Mouse (Mus musculus) frontal cortex, postnatal 14 days (tissue): ENCODE results near the gene Gucy2d.

Experiments used
- DNase-seq, 2 experiments: peaks; one replicate each; pipeline ENCODE4 v3.0.0; 2022; ENCODE audit warnings: low spot score in 2 of 2

The Gucy2d gene

DNA sequence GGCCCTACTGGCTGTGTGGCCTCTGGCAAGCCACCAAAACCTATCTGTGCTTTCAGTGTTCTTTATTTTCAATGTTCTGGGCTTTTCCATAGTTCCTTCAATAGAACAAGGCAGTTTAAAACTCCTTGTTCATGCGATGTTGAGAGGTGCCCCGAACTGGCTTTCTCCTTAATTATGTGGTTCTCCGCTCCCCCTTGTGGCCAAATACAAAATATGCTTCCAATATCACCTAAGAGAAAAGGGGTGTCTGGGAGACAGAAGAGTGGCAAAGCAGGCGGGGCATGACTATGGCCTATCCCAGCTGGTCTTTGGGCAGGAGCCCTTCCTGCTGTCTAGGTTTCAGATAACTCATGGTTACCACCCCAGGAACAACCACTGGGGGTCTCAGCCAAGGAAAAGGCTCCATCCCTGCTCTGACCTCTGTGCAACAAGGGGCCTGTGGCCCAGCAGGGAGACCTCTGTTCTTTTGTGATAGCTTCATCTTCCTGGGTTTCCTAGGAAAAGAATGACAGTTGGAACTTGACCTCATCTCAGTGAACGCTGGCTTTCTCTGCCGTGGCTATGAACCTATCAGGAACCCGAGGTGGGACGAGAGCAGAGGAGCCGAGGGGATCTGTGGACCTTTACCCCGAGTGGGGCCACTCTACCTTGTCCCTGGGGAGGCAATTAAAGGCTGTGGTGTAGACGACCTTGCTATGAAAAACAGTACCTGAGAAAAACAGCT lies 7.5 kb downstream of the Gucy2d start:
- no peak for DNase-seq

DNA sequence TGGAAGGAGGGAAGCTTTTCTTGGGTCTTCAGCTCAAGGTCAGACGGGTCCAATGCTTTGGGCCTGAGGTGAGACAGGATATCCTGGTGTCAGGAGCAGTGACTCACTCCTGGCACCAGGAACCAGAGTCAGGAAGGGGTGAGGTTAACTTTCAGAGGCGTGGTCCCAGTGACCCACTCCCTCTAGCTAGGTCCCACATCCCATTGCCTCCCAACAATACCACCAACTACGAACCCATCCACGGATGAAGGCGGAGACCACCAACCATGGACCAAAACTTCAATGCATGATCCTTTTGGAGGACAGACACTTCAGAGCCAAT lies 8.1 kb downstream of the Gucy2d start:
- no peak for DNase-seq

DNA sequence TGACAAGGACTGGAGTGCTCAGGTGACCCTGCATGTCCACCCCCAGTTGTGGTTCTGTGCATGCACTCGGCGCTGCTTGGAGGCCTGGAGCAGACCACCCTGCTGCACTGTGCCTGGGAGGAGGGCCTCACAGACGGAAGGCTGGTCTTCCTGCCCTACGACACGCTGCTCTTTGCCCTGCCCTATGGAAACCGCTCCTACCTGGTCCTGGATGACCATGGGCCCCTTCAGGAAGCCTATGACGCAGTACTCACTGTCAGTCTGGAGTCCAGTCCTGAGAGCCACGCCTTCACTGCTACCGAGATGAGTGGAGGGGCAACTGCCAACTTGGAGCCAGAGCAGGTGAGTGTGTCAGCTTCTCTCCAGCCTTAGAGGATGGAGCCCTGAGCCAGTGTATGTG lies 9.5 kb downstream of the Gucy2d start:
- no peak for DNase-seq

DNA sequence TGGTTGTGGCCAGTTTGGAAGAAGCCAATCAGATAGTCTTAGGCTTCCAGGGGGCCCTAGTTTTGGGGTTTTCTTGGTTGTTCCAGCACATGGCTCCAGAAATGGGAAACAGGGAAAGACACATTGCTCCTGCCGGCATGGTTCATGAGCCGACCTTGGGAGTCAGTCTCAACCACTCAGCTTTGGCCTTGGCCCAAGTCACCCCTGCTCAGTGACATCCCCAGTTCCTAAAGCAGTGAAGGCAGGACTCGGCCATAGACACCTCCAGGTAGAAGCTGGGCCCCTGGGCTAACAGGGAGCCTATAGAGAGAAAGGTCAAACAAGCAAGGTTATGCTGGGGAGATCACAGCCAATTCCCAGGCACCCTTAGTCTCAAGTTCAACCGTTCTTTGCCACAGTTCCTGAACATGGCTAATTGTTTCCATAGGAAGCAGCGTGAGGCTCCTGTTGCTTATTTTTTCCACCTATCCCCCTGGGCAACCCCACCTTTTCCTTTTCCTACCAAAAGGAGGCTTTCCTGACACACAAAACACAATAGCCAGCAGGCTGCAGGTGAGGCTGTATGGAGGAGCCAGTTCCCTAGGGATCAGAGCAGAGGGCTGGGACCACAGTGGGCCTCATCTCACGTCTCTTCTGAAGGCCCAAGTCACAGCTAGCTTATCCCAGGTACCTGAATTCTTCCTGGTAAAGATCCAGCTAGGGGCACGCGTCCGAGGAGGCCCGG lies 14.3 kb downstream of the Gucy2d start:
- no peak for DNase-seq

DNA sequence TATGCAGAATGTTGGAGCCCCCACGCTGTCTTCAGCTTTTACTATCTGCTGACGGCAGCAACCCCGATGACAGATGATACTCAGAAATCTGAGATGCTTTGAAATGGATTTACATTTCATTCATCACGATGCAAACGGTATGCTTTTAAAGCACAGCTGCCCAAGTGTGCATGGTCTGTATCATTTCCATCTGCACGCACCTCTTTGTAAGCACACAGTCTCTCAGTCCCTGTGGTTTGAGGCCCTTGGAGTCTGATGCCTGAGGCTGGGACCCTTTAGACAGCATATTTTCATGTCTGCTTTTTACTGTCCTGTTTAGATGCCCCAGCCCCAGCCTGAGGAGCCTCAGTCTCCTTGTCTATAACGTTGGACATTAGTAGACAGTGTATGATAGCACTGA lies 20.1 kb downstream of the Gucy2d start:
- DNase-seq, result no peak

DNA sequence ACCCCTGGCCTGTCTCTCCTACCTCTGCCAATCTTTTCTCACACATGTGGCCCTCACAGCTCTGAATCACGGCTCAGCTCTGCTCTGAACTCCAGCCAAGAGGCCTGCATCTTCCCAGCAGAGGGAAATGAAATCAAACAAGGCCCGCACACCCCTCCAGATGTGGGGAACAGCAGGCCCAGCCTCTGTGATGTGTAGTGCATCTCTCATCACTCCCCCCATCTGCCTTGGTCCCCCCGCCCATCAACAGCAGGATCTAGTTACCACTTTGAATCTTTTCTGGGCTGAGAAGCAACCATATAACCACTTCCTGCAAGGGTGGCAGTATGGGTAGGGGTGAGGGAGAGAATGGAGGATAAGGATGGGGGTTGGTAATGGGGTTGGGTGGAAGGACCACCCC lies 28.9 kb downstream of the Gucy2d start:
- no peak for DNase-seq

DNA sequence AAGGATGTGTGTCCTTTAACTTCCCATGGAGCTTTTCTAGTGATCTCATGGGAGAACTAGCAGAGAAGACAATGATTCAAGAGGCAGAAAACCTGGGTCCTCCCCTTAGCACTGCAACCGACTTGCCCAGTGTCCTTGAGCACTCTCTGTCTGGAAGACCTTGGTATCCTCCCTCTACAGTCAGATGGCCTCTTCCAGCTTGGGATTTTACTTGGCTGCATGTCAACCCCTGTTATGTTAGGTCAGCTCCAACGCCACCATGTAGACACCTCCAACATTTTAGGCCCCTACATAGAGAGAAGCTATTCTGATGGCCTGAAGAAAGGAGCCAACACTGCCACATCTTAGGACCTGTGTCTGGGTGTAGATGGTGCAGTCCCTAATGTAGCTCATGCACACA lies 32.3 kb downstream of the Gucy2d start:
- no peak for DNase-seq

DNA sequence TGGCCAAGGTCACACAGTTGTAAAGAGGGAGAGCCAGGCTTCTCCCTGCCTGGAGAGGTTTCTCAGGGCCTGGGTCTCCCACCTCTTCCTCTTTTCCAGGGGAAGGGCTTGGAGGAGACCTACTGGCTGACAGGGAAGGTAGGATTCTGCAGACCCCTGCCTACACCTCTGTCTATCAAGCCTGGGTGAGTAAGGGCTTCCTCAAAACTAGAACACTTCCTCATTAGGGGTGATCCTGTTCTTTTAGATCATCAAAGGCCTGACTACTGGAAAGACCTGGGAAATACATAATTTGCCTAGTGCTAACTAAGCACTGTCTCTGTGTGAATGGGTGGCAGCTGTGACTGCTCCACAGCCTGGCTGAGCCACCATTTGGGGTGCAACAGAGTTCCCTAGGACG lies 34.3 kb downstream of the Gucy2d start:
- no peak for DNase-seq

DNA sequence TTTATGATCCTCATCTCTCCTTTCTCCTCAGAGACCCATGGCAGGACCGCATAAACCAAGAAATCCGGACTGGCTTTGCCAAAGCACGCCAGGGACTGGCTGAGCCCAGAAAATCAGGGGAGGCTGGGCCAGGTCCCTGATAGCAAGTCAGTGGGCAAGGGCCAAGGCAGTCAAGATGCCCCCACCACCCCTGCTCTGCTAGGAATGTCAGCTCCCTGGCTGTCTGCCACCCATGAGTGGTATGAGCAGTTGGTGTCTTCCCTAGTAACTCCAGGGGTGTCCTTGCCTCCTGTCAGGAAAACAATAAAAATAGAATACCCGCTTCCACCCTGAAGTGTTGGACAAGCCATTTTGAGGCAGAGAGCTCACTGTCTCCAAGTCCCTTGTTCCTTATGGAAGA lies 36.9 kb downstream of the Gucy2d start:
- no peak for DNase-seq

DNA sequence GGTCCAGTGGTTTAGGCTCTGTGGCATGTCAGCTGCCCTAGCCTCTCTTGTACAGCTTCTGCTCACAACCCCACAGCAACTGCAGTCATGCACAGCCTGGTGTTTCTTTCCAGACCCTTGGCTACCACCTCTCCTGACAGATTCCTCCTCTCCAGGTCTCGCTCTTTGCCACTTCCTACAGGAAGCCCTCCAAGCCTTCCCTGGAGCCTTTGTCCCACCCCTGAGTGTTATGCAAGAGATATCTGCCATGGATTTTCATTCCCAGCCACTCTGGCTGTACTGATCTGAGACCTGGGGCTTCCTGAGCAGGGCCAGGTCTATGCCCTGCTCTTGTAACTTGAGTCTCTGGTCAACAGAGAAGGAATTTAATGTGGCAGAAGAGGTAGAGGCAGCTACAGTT lies 40.3 kb downstream of the Gucy2d start:
- DNase-seq, result no peak

DNA sequence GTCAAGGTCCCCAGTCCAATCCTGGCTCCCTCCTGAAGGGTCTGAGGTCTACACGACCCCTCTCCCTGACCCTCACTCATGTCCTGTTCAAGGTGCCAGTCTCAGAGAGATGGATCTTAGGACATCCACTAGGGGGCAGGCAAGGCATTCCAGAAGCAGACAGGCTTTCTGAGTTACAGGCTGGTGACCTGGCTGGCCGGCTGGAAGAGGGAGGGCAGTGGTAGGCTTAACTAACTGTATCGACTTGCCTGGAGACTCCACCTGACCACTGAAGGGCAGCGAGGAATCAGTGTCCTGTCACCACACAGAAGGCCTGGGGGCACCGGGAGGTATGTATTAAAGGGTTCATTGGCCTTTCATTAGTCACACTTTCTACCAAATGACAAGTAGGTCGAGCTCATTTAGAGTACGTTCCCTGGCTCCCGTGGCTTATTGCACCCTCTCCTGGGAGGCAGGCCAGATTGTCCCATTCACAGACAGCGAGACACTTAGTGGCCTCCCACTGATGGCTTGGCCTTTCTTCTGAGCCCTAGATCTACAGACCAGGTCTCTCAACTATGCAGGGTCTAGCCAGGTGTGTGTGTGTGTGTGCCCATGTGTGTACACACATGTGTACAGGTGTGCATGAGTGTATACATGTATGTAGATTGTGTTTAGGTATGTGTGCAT lies 41.0 kb downstream of the Gucy2d start:
- peak; percentile 43 to 67 for DNase-seq

DNA sequence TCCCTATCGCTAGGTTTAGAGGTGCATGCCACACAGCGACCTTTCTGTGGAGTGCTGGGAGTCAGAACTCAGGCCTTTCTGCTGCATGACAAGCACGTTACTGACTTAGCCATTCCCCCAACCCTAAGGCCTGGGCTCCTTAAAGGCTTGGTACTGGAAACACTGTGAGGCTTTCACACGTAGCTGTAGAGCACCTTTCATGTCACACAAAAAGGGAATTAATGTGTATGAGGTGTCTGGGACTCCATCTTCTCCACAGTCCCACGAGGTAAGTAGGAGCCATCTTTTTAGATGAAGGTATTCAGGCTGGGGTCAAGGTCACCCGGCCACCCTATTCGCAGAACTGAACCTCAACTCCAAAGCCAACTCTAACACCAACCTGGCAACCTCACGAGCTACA lies 41.6 kb downstream of the Gucy2d start:
- no peak for DNase-seq

DNA sequence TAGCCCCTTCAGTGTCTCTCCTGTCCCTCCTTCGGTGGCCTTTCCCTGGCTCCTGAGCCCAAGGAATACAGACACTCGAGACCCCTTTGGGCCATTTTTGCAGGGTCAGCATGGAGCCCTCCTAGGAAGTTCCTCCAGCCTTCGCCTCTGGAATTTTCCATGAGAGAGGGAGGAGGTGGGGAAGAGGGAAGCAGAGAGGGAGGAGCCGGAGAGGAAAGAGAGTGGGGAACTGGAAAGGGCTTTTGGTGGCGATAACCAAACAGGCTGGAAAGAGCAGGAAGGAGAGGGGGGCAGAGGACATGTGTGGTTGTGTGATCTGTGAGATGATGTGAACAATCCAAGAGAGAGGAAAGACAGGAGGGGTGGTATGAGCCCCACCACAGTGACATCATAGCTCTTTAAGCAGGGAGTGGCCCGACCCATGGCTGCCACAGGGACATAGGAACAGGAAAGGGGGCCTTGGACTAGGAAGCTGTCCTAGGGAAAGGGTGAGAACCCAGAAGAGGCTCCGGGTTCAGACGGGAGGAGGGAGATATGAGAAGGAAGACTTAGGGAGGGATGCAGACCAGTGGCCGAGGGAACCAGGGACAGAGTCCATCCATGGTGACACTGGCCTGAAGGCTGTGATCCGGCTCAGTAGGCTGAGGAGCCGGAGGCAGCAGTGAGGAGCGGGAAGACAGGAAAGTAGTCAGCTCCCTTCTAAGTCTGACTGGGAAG lies 42.5 kb downstream of the Gucy2d start:
- DNase-seq, result no peak

DNA sequence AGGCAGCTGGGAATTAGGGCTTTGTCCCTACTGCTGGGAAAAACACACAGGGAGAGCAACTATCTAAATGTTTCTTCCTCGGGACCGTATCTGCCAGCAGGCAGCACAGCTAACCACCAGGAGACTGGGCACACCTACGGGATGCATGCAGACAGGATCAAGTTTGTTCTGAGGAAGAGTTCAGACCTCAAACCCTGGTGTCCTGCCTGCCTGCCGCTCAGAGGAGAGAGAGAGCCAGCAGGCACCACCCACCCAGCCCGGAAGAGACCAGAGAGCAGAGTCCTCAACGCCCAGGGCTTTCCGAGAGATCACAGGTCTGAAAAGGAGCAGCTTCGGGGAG lies 43.0 kb downstream of the Gucy2d start:
- DNase-seq, result no peak

DNA sequence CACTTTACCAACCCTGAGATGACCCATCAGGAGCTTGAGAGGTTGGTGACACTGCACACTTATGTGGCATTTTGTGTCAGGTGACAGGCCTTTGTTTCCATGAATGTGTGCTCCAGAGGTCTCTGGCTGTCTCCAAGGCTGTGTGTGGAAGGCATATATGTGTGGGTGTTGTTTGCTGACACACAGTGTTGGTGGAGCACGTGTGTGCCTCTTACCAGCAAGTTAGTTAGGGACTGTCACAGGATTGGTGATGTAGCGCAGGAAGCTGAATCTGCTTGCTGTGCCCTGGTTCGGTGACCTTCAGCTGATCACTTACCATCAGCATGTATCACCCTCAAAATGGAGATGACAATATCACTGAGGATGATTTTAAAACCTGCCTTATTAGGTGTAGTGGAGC lies 44.7 kb downstream of the Gucy2d start:
- no peak for DNase-seq

DNA sequence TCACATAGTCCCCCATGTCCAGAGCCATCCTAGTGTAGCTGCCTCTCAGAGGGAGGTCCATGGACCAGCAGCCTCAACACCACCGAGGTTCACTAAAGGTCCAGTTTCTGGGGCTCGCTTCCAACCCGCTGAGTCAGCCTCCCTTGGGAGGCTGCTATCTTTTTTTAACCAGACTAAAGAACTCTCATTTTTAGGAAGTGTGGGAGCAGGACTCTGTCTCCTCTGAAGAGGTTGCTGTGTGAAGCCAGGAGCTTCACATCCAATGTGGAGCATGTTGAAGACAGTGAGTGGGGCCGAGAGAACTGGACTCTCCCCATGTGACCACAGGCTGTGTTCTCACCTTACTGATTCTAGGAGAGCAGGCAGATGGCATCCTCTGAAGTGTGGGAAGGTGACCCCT lies 45.3 kb downstream of the Gucy2d start:
- DNase-seq, result no peak

DNA sequence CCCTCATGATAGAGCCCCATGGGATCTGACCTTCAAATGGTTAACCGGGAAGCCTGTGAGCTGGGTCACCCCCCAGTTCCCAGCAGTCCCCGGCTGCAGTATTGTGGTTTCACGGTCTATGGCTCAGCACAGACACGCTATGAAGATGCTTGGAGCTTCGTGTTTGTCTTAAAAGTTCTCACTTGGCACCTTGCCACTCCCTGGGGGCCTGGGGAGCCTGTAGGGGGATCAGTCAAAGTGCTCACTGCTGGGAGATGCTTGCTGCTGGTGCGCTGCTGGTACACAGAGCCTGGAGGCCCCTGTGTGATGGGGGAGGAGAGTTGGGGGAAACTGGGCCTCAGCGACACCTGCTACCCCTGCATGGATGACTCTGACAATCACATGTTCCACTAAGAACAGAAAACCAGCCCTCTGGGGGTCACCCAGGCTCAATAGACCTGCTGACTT lies 46.3 kb downstream of the Gucy2d start:
- DNase-seq, result no peak

DNA sequence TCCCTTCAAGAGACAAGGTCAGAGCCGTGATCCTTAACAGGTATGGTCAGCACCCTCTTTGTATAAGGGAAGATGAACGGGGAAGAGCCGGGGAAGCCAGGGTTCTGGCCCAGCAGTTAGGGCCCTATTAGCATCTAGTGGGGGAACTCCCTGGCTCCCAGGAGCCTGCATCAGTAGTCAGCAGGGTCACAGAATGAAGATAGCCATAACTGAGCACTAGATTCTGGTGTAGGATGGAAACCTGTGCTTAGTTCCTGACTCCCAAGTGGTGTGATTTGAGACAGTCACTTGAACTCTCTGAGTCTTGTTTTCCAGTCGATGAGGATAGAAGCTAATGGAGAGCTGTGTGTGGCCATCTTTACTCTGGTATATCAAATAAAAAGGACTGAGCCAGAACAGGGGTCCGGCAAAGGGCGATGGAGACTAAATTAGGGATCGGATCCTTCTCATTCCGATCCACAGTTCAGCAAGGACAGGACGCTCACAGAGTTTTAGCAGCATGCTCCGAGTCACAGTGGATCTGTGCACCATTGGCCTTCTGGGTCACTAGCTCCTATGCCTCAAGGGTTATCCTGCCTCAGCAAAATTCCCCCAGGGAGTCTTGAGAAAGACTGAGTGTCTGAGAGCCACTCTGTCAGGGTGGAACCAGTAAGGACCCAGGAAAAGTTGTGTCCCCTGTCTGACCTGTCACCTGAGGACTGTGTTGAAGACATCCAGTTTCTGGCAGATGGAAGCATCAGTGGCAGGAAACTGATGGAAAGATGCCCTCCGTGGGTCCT lies 47.2 kb downstream of the Gucy2d start:
- no peak for DNase-seq

DNA sequence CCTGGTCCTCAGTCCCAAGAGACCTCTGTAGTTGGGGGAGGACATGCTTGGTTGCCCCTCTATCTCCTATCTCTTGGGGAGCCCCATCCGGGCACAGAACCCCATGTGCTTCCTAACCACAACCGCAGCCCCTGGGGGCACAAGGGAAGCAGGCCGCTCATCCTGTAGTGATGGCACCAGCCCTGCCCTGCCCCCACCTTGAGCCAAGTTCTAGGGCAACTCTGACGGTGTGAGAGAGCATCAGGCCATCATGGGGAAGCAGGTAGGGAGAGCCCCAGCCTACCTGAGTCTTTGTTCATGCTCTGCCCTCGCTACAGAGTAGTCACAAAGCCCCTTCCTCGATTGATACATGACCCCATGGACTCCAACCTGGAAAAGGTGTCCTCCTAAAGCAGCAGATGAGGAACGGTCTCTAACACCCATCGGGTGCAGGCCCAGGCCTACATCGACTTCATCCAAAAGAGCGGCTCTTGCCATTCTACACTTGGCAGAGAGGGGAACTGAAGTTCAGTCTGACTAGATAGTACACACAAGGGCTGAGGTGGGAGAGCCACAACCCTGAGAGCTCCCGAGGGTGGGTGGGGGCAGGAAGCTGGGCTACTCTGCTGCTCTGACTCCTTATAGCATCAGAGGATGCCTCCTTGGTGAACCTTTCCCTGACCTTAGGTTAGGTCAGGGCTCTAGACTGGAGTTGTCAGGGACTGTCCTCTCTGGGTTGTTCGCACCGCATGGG lies 48.3 kb downstream of the Gucy2d start:
- DNase-seq, result no peak

DNA sequence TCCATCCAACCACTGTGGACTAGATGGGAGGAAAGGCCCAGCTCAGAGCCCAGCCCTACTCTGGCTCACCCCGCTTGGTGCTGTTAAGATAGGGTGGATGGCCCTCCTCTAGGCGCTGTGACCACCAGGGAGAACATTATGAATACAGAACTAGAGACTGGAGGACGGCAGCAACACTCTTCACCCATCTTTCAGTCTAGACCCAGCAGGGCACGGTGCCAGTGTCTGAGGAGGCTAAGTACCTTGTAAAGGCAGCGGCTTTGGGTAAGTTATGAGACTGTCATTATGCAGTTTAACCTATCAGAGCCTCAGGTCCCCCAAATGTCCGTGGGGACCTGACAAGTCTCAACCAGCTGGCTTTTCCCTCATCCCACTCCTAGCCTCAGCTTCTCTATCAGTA lies 48.9 kb downstream of the Gucy2d start, which contains the start of gene Lrrc32:
Gene Lrrc32 (plus strand): TSS at position 153 of the 400 bp plus-strand sequence.
- DNase-seq, result no peak

DNA sequence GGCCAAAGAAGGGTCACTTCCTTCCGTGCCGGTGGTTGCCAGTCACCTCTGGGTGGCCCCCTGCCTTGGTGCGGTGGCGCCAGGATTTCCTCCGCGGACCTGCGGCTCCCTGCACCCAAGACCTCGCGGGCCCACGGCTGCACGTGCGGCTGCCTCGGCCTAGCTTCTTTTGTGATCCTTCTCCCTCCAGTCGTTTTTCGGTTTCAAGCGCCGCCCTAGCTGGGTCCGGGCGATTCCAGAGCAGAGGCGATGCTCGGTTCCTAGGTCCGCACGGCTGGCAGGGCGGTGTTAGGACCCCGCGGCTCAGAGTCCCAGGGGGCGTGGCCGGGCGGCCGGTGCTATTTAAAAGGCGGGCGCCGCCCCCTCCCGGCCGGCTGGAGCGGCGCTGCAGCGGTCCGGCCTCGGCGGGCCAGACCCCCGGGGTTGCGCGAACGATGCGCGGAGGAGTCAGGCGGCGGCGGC lies 49.4 kb downstream of the Gucy2d start:
- DNase-seq, result no peak
